Comparison of ENCODE assay signal across 12 mouse cellular contexts in the genomic region with DNA sequence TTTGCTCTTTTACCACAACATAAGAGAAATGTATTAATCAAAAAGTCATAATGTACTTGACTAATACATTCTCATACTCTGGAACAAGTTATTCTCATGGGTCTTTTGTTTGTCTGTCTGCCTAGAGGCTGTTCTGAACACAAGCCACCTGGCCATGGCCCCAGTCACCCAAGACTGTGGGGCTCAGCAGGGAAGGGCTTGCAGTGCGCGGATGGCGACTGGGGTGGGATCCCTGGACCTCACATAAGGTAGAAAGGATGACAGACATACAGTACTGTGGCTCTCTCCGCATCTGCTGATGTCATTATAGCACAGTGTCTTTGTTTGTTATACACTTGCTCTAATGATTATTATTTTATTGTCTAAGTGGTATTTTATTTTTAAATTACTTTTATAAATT.
"Had no signal": no experiment of that assay in that cellular context is flagged by ENCODE, and none has a peak within 500 bp of the region (broad histone marks: within the 10 kb centered on the region; RNA-seq: fewer than 3 reads in every experiment).

No protein-coding gene starts in this region.

- H3K4me2 ChIP-seq: limb, embryonic 12.5 days; liver, embryonic 13.5 days; neural tube, embryonic 12.5 days had no signal

- DNase-seq: kidney, postnatal 10 days; kidney, postnatal 4 days; liver; liver, embryonic 13.5 days; lung, adult 2 months; lung, postnatal 10 days; lung, postnatal 4 days; thymus, postnatal 36 days had no signal

- H3K9me3 ChIP-seq: limb, embryonic 12.5 days; liver, embryonic 13.5 days; midbrain, embryonic 10.5 days; neural tube, embryonic 12.5 days had no signal

- H3K27me3 ChIP-seq: limb, embryonic 12.5 days; liver, embryonic 13.5 days; neural tube, embryonic 12.5 days had no signal

- H3K4me3 ChIP-seq: limb, embryonic 12.5 days; liver, embryonic 13.5 days; myocyte; neural tube, embryonic 12.5 days had no signal

- H3K9ac ChIP-seq: limb, embryonic 12.5 days; liver, embryonic 13.5 days; neural tube, embryonic 12.5 days had no signal

- H3K27ac ChIP-seq: limb, embryonic 12.5 days; neural tube, embryonic 12.5 days had no signal
